Mouse (Mus musculus) MEL (cell line): Measurements from ENCODE around the gene Cd63. TPM values are rescaled to one million over a fixed set of nuclear protein-coding genes. Genes with fewer than 3 reads are reported as not detected.

Experiments
- DNase-seq: peaks from one replicate; pipeline ENCODE4 v3.0.0; 2011; ENCODE audit warnings: low read depth, low spot score
- H3K27ac ChIP-seq: 2 replicates; pipeline ENCODE4 v1.5.1; 2012; ENCODE audit warnings: low read depth, mild to moderate bottlenecking, control low read depth, low read length, moderate library complexity; ENCODE audit not compliant: control insufficient read depth
- H3K27me3 ChIP-seq, 2 experiments: fragments of 150-350 bp in 1 of 2; sonication (generic) in 1 of 2; 2 replicates each; pipeline ENCODE4 v1.6.1; 2012; ENCODE audit warnings: low read length in 2 of 2, mild to moderate bottlenecking in 2 of 2, improper control_type of control experiment in 1 of 2, moderate library complexity in 1 of 2; ENCODE audit not compliant: insufficient read depth in 2 of 2, control insufficient read depth in 1 of 2
- H3K36me3 ChIP-seq, 2 experiments: 2 replicates each; pipeline ENCODE4 v1.6.1; 2012 to 2014; ENCODE audit warnings: low read length in 2 of 2, improper control_type of control experiment in 1 of 2, inconsistent platforms in 1 of 2, mild to moderate bottlenecking in 1 of 2; ENCODE audit not compliant: insufficient read depth in 2 of 2, control insufficient read depth in 1 of 2
- H3K4me1 ChIP-seq, 2 experiments: fragments of 150-350 bp in 1 of 2; sonication (generic) in 1 of 2; 2 replicates each; pipeline ENCODE4 v1.6.1; 2012; ENCODE audit warnings: low read length in 2 of 2, improper control_type of control experiment in 1 of 2, mild to moderate bottlenecking in 1 of 2; ENCODE audit not compliant: insufficient read depth in 2 of 2, control insufficient read depth in 1 of 2
- H3K4me3 ChIP-seq, 2 experiments: fragments of 150-350 bp in 1 of 2; sonication (generic) in 1 of 2; 2 replicates each; pipeline ENCODE4 v1.5.1; 2012; ENCODE audit warnings: low read depth in 2 of 2, low read length in 2 of 2, mild to moderate bottlenecking in 2 of 2, moderate library complexity in 2 of 2, control low read depth in 1 of 2, improper control_type of control experiment in 1 of 2; ENCODE audit not compliant: control insufficient read depth in 1 of 2, insufficient read depth in 1 of 2
- H3K79me2 ChIP-seq: 2 replicates; pipeline ENCODE4 v1.6.1; 2012; ENCODE audit warnings: mild to moderate bottlenecking, low read length, moderate library complexity; ENCODE audit not compliant: control insufficient read depth, poor library complexity, insufficient read depth
- H3K9ac ChIP-seq: 2 replicates; pipeline ENCODE4 v1.6.1; 2012; ENCODE audit warnings: low read depth, mild to moderate bottlenecking, control low read depth, low read length, moderate library complexity; ENCODE audit not compliant: control insufficient read depth, poor library complexity, severe bottlenecking
- H3K9me3 ChIP-seq: fragments of 150-350 bp; sonication (generic); replicated peaks from 2 replicates; pipeline ENCODE4 v1.6.1; 2012; ENCODE audit warnings: mild to moderate bottlenecking, low read length, improper control_type of control experiment, moderate library complexity; ENCODE audit not compliant: insufficient read depth
- CHD2 ChIP-seq: IDR thresholded peaks from 2 replicates; pipeline ENCODE4 v1.6.1; 2011; ENCODE audit warnings: low read length, improper control_type of control experiment
- E2F4 ChIP-seq: IDR thresholded peaks from 2 replicates; pipeline ENCODE4 v1.6.1; 2011; ENCODE audit warnings: low read depth, low read length, improper control_type of control experiment, borderline replicate concordance
- ETS1 ChIP-seq: IDR thresholded peaks from 2 replicates; pipeline ENCODE4 v1.6.1; 2012; ENCODE audit warnings: low read depth, mild to moderate bottlenecking, inconsistent platforms, low read length, improper control_type of control experiment, moderate library complexity
- GABPA ChIP-seq: IDR thresholded peaks from 2 replicates; pipeline ENCODE4 v1.6.1; 2012; ENCODE audit warnings: low read depth, mild to moderate bottlenecking, inconsistent platforms, low read length, improper control_type of control experiment, moderate library complexity
- JUND ChIP-seq: IDR thresholded peaks from 2 replicates; pipeline ENCODE4 v1.6.1; 2011; ENCODE audit warnings: low read depth, mild to moderate bottlenecking, improper control_type of control experiment, low read length
- KAT2A ChIP-seq: conservative IDR thresholded peaks from 2 replicates; pipeline ENCODE4 v1.6.1; 2012; ENCODE audit warnings: low read depth, low read length, improper control_type of control experiment, inconsistent platforms
- MAZ ChIP-seq: IDR thresholded peaks from 2 replicates; pipeline ENCODE4 v1.6.1; 2012; ENCODE audit warnings: low read depth, mild to moderate bottlenecking, inconsistent platforms, low read length, improper control_type of control experiment
- MYB ChIP-seq: IDR thresholded peaks from 2 replicates; pipeline ENCODE4 v1.6.1; 2011; ENCODE audit warnings: mild to moderate bottlenecking, low read depth, low read length, improper control_type of control experiment
- NELFE ChIP-seq: IDR thresholded peaks from 2 replicates; pipeline ENCODE4 v1.6.1; 2011; ENCODE audit warnings: low read depth, low read length, improper control_type of control experiment
- POLR2AphosphoS5 ChIP-seq: IDR thresholded peaks from 2 replicates; pipeline ENCODE4 v1.6.1; 2012; ENCODE audit warnings: low read depth, borderline replicate concordance, mild to moderate bottlenecking, inconsistent platforms, low read length, moderate library complexity, mixed read lengths
- TAL1 ChIP-seq: IDR thresholded peaks from 2 replicates; pipeline ENCODE4 v1.6.1; 2012; ENCODE audit warnings: mild to moderate bottlenecking, inconsistent platforms, low read length, moderate library complexity, mixed read lengths
- TBP ChIP-seq: IDR thresholded peaks from 2 replicates; pipeline ENCODE4 v1.8.0; 2011; ENCODE audit warnings: low read depth, low read length, improper control_type of control experiment
- UBTF ChIP-seq: IDR thresholded peaks from 2 replicates; pipeline ENCODE4 v1.6.1; 2012; ENCODE audit warnings: low read depth, mild to moderate bottlenecking, inconsistent platforms, low read length, improper control_type of control experiment, moderate library complexity, borderline replicate concordance; ENCODE audit not compliant: insufficient read depth
- ZMIZ1 ChIP-seq: IDR thresholded peaks from 2 replicates; pipeline ENCODE4 v1.6.1; 2012; ENCODE audit warnings: low read depth, mild to moderate bottlenecking, inconsistent platforms, low read length, improper control_type of control experiment, moderate library complexity
- polyA plus RNA-seq, 2 experiments: library from polyadenylated mRNA; stranded (reverse) in 1 of 2; unstranded in 1 of 2; fragments of >175 nt in 1 of 2; fragments of >200 nt in 1 of 2; gene quantifications; 2 replicates each; pipeline versions ENCODE4 v1.2.1 to v1.2.4; 2012; ENCODE audit warnings: low replicate concordance in 2 of 2, low read depth in 1 of 2; ENCODE audit not compliant: insufficient read length in 2 of 2, insufficient read depth in 1 of 2, missing spikeins in 1 of 2
- total RNA-seq: library from RNA; depleted of rRNA; stranded (reverse); fragments of 300-350 nt; gene quantifications from 2 replicates; pipeline ENCODE4 v1.2.3, GENCODE M21; 2012

The Cd63 gene
- total and polyA plus RNA-seq, 3 experiments, result 0.46 to 0.64 TPM; not detected in 1

DNA sequence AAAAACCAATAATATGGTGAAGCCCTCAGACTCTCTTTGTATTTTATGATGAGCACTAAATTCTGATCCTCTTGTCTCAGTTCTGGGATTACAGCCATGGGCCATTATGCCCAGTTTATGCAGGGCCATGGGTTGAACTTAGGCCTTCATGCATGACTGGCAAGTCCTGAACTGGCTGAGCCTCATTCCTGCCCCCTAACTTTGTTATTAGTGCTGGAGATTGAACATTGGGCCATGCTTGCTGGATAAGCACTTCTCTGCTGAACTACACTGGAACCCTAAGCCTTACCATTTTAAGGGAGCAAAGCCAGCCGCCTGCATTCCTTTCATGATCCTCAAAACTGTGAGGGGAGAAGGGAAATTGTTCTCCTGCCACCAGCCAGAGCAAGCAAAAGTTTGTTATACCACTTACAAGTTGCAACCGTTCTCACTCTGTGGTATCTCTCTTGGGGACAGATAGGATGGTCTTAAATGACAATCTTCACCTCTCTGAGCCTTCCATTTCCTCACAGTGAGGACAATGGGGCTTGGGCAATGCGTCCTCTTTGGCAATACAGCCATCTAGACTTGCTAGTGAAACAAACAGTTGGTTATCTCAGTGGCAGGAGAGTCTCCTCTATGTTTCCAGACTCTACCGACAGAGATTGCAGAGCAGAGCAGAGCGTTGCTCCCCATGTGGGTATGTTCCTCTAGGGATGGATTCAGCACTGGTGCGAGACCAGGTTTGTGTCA is 864 bp upstream of the Cd63 start:
- Histone ChIP-seq H3K27me3 (no peaks in the 10 kb centered on the region), H3K36me3 (peaks cover 0 to 7% of the 10 kb centered on the region in 2 experiments; a peak in 1 of 4 replicates), H3K9ac (no peak overlapping the region), H3K27ac (no peak overlapping the region), H3K4me1 (peaks cover 14 to 23% of the 10 kb centered on the region in 2 experiments), H3K4me3 (no peak overlapping the region), H3K9me3 (no peaks in the 10 kb centered on the region), H3K79me2 (no peaks in the 10 kb centered on the region)
- TF ChIP-seq ETS1, result no peak
- no peak for DNase-seq

DNA sequence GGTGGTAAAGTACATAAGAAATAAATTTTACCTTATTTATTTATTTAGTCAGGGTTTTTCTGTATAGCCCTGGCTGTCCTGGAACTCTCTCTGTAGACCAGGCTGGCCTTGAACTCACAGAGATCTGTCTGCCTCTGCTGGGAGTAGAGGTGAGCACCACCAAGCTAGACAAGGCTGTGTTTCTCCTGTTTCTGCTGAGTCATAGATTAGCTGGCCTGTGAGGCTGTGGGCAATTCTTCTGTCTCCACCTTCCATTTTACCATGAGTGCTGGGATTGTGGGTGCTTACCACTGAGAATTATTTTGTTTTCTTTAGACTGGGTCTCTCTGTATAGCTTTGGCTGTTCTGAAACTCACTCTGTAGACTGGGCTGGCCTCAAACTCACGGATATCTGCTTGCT is 620 bp downstream of the Cd63 start:
- Histone ChIP-seq H3K27ac (no peak overlapping the region), H3K9ac (no peak overlapping the region), H3K9me3 (no peaks in the 10 kb centered on the region), H3K4me1 (peaks cover 14 to 17% of the 10 kb centered on the region in 2 experiments), H3K36me3 (peaks cover 0 to 5% of the 10 kb centered on the region in 2 experiments; a peak in 1 of 4 replicates), H3K79me2 (no peaks in the 10 kb centered on the region), H3K27me3 (no peaks in the 10 kb centered on the region), H3K4me3 (no peak overlapping the region)
- no peak for TF ChIP-seq POLR2AphosphoS5
- TF ChIP-seq ZMIZ1, result no peak
- no peak for TF ChIP-seq GABPA
- TF ChIP-seq ETS1, result no peak
- TF ChIP-seq TBP, result 0 out of 2 replicates have a peak, but pooled peaks have one; percentile 19
- TF ChIP-seq NELFE, result no peak
- peak; percentile 42 for DNase-seq

DNA sequence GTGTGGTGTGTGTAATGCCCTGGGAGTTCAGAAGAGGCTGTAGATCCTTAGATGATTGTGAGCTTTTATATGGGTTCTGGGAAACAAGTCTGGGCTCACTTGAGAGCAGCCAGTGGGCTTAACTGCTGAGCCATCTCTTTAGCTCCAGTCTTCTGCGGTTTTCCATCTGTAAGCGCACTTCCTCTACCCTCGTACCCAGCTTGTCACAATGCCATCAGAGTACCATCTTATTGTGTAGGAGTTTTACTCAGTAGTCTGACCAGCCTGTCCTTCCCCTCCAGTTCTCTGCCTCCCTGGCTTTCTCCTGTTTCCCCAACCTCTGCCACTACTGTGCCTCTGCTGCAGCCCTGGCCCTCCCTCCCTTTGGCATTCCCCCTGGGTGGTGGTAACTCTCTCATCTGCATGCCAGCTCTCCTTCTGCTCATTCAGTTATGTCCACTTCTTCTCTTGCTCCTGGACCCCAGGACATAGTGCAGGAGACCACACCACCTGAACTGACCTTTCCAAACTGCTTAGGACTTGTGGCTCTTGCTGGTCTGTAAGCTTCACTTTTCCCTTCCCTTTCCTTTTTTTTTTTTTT is 1.7 kb downstream of the Cd63 start:
- no peak overlapping the region for H3K27ac ChIP-seq

More for the DNA sequence above, 1.7 kb downstream of the Cd63 start:
- no peaks in the 10 kb centered on the region for H3K9me3 ChIP-seq
- no peak overlapping the region for H3K9ac ChIP-seq
- no peaks in the 10 kb centered on the region for H3K79me2 ChIP-seq
- no peak for DNase-seq
- H3K36me3 ChIP-seq, result peaks cover 0 to 5% of the 10 kb centered on the region in 2 experiments; a peak in 1 of 4 replicates
- no peak overlapping the region for H3K4me3 ChIP-seq
- TF ChIP-seq MAZ, result no peak
- no peak for TF ChIP-seq CHD2
- no peak for TF ChIP-seq MYB
- TF ChIP-seq JUND, result no peak
- no peak for TF ChIP-seq KAT2A
- no peak for TF ChIP-seq E2F4
- TF ChIP-seq TAL1, result no peak
- TF ChIP-seq UBTF, result no peak
- no peaks in the 10 kb centered on the region for H3K27me3 ChIP-seq
- H3K4me1 ChIP-seq, result peaks cover 14 to 17% of the 10 kb centered on the region in 2 experiments
